Mouse (Mus musculus): Measurements from ENCODE around the gene Cdc25b. TPM values are rescaled to one million over a fixed set of nuclear protein-coding genes. Genes with fewer than 3 reads are reported as not detected.

Gene Cdc25b
- total and polyA plus RNA-seq, 3 experiments: 11.6 to 24.0 (median 21.3) TPM

DNA sequence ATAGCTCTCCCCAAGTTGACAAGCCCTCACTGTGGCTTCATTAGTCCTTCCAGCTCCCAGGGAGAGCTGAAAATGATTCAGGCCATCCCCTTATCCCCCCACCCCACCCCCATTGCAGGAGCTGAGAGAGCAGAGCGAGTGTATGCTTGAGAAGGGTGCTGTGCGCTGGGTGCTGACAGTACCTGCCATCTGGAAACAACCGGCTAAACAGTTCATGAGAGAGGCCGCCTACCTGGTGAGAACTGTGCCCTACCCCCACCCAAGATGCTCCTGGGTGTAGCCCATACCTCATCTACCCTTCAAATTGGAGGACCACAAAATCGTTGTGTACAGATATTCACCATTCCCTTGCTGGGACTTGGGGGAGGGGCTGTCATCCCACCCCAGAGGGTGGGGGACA is 47.5 kb upstream of the Cdc25b start:
- no peaks in the 10 kb centered on the region for H3K27me3 ChIP-seq (replicated peaks)
- no peak overlapping the region for H3K4me2 ChIP-seq (ENCODE audit: insufficient read depth, low read depth, poor library complexity, severe bottlenecking)
- H3K4me1 ChIP-seq (ENCODE audit: control insufficient read depth in 1 of 2, insufficient read depth in 2 of 2): 0 out of 4 replicates have a peak, but pooled peaks cover 0 to 2% of the 10 kb centered on the region in 2 experiments
- no peak overlapping the region for H3K9ac ChIP-seq (ENCODE audit: insufficient read depth, low read depth)
- in situ Hi-C loops (cut with MboI; ENCODE audit: low pct_ligation_motif_present, low pct_unique_long_range_greater_than_20kb, low sequenced_read_pairs): no loop called here
- no peak overlapping the region for H3K27ac ChIP-seq (ENCODE audit: insufficient read depth, low read depth)
- peaks cover 4 to 47% of the 10 kb centered on the region in 2 experiments for H3K36me3 ChIP-seq (replicated peaks in 1 of 2; ENCODE audit: control insufficient read depth in 1 of 2, insufficient read depth in 1 of 2, low read length in 1 of 2)
- H3K4me3 ChIP-seq (replicated peaks in 1 of 3; ENCODE audit: low read depth in 2 of 3, low read length in 2 of 3, poor library complexity in 1 of 3): no peak overlapping the region
- TF ChIP-seq CTCF (conservative IDR thresholded peaks at IDR 0.05 in 1 of 2, IDR thresholded peaks at IDR 0.05 in 1 of 2; ENCODE audit: low read depth in 2 of 2, low read length in 2 of 2) (no peak), JUN (IDR thresholded peaks at IDR 0.05; ENCODE audit: insufficient read depth, low read depth, low read length) (no peak), TCF12 (IDR thresholded peaks at IDR 0.05; ENCODE audit: low read depth, low read length) (no peak), ZKSCAN1 (IDR thresholded peaks at IDR 0.05; ENCODE audit: borderline replicate concordance, low read depth, low read length) (no peak), IRF4 (IDR thresholded peaks at IDR 0.05; ENCODE audit: low read depth, low read length) (no peak), BHLHE40 (IDR thresholded peaks at IDR 0.05; ENCODE audit: low read depth, low read length) (no peak), CHD2 (IDR thresholded peaks at IDR 0.05; ENCODE audit: low read length) (no peak)
- DNase-seq (ENCODE audit: extremely low read depth): no peak
- H3K79me2 ChIP-seq (replicated peaks; ENCODE audit: control insufficient read depth, extremely low read depth, insufficient read depth, poor library complexity, severe bottlenecking): no peaks in the 10 kb centered on the region
- dilution Hi-C loops (cut with MboI; ENCODE audit: extremely low pct_ligation_motif_present, extremely low pct_unique_long_range_greater_than_20kb, low sequenced_read_pairs): no loop called here
- H3K9me3 ChIP-seq (replicated peaks; ENCODE audit: low read length): no peaks in the 10 kb centered on the region

DNA sequence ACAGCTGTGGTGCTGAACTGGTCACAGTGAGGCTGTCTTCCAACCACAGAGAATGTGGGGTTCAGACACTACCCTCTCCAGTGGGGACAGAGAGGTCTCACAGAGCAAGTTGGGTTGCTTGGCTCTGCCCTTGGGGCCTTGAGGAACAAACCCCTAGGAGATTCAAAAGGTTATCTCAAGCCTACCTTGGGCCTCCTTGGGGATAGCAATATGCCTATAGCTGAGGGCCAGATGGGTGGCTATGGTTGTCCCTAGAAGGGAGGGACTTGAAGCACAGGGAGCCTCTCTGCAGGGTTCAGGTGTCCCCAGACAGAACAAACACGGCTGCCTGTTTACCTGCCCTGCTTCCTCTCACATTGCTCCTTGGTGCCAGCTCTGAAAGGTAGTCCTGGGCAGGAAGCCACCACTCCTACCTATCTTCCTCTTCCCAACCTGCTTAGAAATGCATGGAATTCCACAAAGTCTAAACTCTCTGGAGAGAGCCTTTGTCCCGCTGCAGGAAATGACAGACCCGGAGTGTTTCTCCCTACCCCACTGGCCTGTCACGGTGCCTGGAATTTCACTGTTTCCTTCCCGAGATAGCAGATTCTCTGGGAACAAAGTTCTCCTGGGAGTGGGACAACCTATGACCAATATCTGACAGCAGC is 46.7 kb upstream of the Cdc25b start:
- dilution Hi-C loops (cut with MboI; ENCODE audit: extremely low pct_ligation_motif_present, extremely low pct_unique_long_range_greater_than_20kb, low sequenced_read_pairs) (no loop called here), in situ Hi-C loops (cut with MboI; ENCODE audit: low pct_ligation_motif_present, low pct_unique_long_range_greater_than_20kb, low sequenced_read_pairs) (no loop called here)
- Histone ChIP-seq H3K4me2 (ENCODE audit: insufficient read depth, low read depth, poor library complexity, severe bottlenecking) (no peak overlapping the region), H3K9ac (ENCODE audit: insufficient read depth, low read depth) (no peak overlapping the region), H3K36me3 (replicated peaks in 1 of 2; ENCODE audit: control insufficient read depth in 1 of 2, insufficient read depth in 1 of 2, low read length in 1 of 2) (peaks cover 11 to 50% of the 10 kb centered on the region in 2 experiments), H3K79me2 (replicated peaks; ENCODE audit: control insufficient read depth, extremely low read depth, insufficient read depth, poor library complexity, severe bottlenecking) (no peaks in the 10 kb centered on the region), H3K4me3 (replicated peaks in 1 of 3; ENCODE audit: low read depth in 2 of 3, low read length in 2 of 3, poor library complexity in 1 of 3) (no peak overlapping the region), H3K4me1 (ENCODE audit: control insufficient read depth in 1 of 2, insufficient read depth in 2 of 2) (0 out of 4 replicates have a peak, but pooled peaks cover 0 to 2% of the 10 kb centered on the region in 2 experiments), H3K27ac (ENCODE audit: insufficient read depth, low read depth) (no peak overlapping the region), H3K9me3 (replicated peaks; ENCODE audit: low read length) (no peaks in the 10 kb centered on the region), H3K27me3 (replicated peaks) (no peaks in the 10 kb centered on the region)
- no peak for DNase-seq (ENCODE audit: extremely low read depth)
- TF ChIP-seq RAD21 (IDR thresholded peaks at IDR 0.05; ENCODE audit: low read depth, low read length) (no peak), JUN (IDR thresholded peaks at IDR 0.05; ENCODE audit: insufficient read depth, low read depth, low read length) (no peak), RCOR1 (conservative IDR thresholded peaks at IDR 0.05; ENCODE audit: low read depth, low read length) (no peak), ETS1 (conservative IDR thresholded peaks at IDR 0.05; ENCODE audit: low read depth, low read length) (no peak), CHD1 (IDR thresholded peaks at IDR 0.05; ENCODE audit: low read depth, low read length) (no peak), ZC3H11A (IDR thresholded peaks at IDR 0.05; ENCODE audit: low read depth, low read length) (no peak)

DNA sequence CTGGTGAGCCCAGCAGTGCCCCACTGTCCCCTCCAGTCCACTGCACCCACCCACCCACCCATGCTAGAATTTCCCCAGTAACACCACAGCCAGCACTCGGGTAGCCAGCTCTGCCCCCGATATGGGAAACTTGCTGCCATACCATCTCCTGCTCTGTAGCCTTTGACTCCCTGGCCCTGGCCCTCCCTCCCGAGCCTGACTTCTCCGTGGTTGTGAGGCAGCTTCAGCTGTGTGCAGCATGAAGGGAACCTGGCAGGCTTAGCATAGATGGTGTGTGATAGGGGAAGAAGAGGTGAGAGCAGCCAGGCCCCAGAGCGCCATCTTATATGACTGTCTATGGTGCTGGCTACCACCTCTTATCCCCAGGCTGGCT is 46.2 kb upstream of the Cdc25b start:
- Histone ChIP-seq H3K27ac (ENCODE audit: insufficient read depth, low read depth) (no peak overlapping the region), H3K36me3 (replicated peaks in 1 of 2; ENCODE audit: control insufficient read depth in 1 of 2, insufficient read depth in 1 of 2, low read length in 1 of 2) (peaks cover 15 to 55% of the 10 kb centered on the region in 2 experiments), H3K9me3 (replicated peaks; ENCODE audit: low read length) (no peaks in the 10 kb centered on the region), H3K4me1 (ENCODE audit: control insufficient read depth in 1 of 2, insufficient read depth in 2 of 2) (0 out of 4 replicates have a peak, but pooled peaks cover 0 to 2% of the 10 kb centered on the region in 2 experiments), H3K27me3 (replicated peaks) (no peaks in the 10 kb centered on the region), H3K9ac (ENCODE audit: insufficient read depth, low read depth) (no peak overlapping the region), H3K4me2 (ENCODE audit: insufficient read depth, low read depth, poor library complexity, severe bottlenecking) (no peak overlapping the region), H3K4me3 (replicated peaks in 1 of 3; ENCODE audit: low read depth in 2 of 3, low read length in 2 of 3, poor library complexity in 1 of 3) (no peak overlapping the region), H3K79me2 (replicated peaks; ENCODE audit: control insufficient read depth, extremely low read depth, insufficient read depth, poor library complexity, severe bottlenecking) (no peaks in the 10 kb centered on the region)
- no peak for TF ChIP-seq HCFC1 (IDR thresholded peaks at IDR 0.05; ENCODE audit: low read depth, low read length)
- no peak for TF ChIP-seq NELFE (IDR thresholded peaks at IDR 0.05; ENCODE audit: low read depth, low read length)
- TF ChIP-seq E2F4 (IDR thresholded peaks at IDR 0.05; ENCODE audit: insufficient replicate concordance, low read depth, low read length): no peak
- no peak for TF ChIP-seq CHD2 (IDR thresholded peaks at IDR 0.05; ENCODE audit: low read length)
- no peak for TF ChIP-seq JUN (IDR thresholded peaks at IDR 0.05; ENCODE audit: insufficient read depth, low read depth, low read length)
- TF ChIP-seq ZMIZ1 (IDR thresholded peaks at IDR 0.05; ENCODE audit: low read depth, low read length): no peak
- TF ChIP-seq MAFK (IDR thresholded peaks at IDR 0.05; ENCODE audit: insufficient replicate concordance, low read length): no peak
- TF ChIP-seq GABPA (IDR thresholded peaks at IDR 0.05; ENCODE audit: insufficient replicate concordance, low read depth, low read length): no peak
- TF ChIP-seq POLR2A (IDR thresholded peaks at IDR 0.05; ENCODE audit: low read depth, low read length): no peak
- no peak for TF ChIP-seq PAX5 (IDR thresholded peaks at IDR 0.05; ENCODE audit: low read length)
- no peak for TF ChIP-seq ELF1 (IDR thresholded peaks at IDR 0.05; ENCODE audit: low read depth, low read length)
- TF ChIP-seq KAT2A (IDR thresholded peaks at IDR 0.05; ENCODE audit: insufficient replicate concordance, low read length): no peak
- TF ChIP-seq BHLHE40 (IDR thresholded peaks at IDR 0.05; ENCODE audit: low read depth, low read length): no peak
- TF ChIP-seq MEF2A (IDR thresholded peaks at IDR 0.05; ENCODE audit: borderline replicate concordance, low read depth, low read length): no peak
- TF ChIP-seq RAD21 (IDR thresholded peaks at IDR 0.05; ENCODE audit: low read depth, low read length): no peak
- no peak for TF ChIP-seq USF2 (conservative IDR thresholded peaks at IDR 0.05; ENCODE audit: low read depth, low read length)
- no peak for TF ChIP-seq JUND (conservative IDR thresholded peaks at IDR 0.05; ENCODE audit: low read depth, low read length)
- dilution Hi-C loops (cut with MboI; ENCODE audit: extremely low pct_ligation_motif_present, extremely low pct_unique_long_range_greater_than_20kb, low sequenced_read_pairs) (no loop called here), in situ Hi-C loops (cut with MboI; ENCODE audit: low pct_ligation_motif_present, low pct_unique_long_range_greater_than_20kb, low sequenced_read_pairs) (no loop called here)
- DNase-seq (ENCODE audit: extremely low read depth): no peak
